Mouse (Mus musculus) olfactory bulb, adult 2 months (tissue): Measurements from ENCODE around the gene P3h2. TPM values are rescaled to one million over a fixed set of nuclear protein-coding genes. Genes with fewer than 3 reads are reported as not detected.

Source experiments
- H3K27ac ChIP-seq: fragments of 200-500 bp; 2 replicates; pipeline ENCODE4 v1.5.1; 2012; ENCODE audit warnings: low read depth, low read length; ENCODE audit not compliant: insufficient read depth
- H3K4me1 ChIP-seq: fragments of 200-500 bp; 2 replicates; pipeline ENCODE4 v1.6.1; 2012; ENCODE audit warnings: low read length; ENCODE audit not compliant: control insufficient read depth, insufficient read depth
- H3K4me3 ChIP-seq: fragments of 200-500 bp; 2 replicates; pipeline ENCODE4 v1.5.1; 2012; ENCODE audit warnings: mild to moderate bottlenecking, low read depth, low read length, moderate library complexity; ENCODE audit not compliant: insufficient read depth
- CTCF ChIP-seq: fragments of 200-500 bp; IDR thresholded peaks from 2 replicates; pipeline ENCODE4 v1.5.1; 2012; ENCODE audit warnings: low read depth, mild to moderate bottlenecking, low read length, moderate library complexity; ENCODE audit not compliant: insufficient read depth
- POLR2A ChIP-seq: fragments of 200-500 bp; IDR thresholded peaks from 2 replicates; pipeline ENCODE4 v1.6.1; 2012; ENCODE audit warnings: mild to moderate bottlenecking, low read depth, low read length, moderate library complexity; ENCODE audit not compliant: insufficient read depth
- WGBS: fragments of 180-500 bp; shearing (Covaris S2); methylation state at CpG from one replicate; pipeline ENCODE4 v1.1.7; 2018; 5-methylcytosine and 5-hydroxymethylcytosine counted together
- polyA plus RNA-seq: library from polyadenylated mRNA; stranded (reverse); fragments of >200 nt; gene quantifications from 2 replicates; pipeline ENCODE4 v1.2.4, GENCODE M21; 2012; ENCODE audit warnings: low replicate concordance; ENCODE audit not compliant: missing spikeins, insufficient read depth, insufficient read length

P3h2 gene
- polyA plus RNA-seq, 1 experiment = not detected

DNA sequence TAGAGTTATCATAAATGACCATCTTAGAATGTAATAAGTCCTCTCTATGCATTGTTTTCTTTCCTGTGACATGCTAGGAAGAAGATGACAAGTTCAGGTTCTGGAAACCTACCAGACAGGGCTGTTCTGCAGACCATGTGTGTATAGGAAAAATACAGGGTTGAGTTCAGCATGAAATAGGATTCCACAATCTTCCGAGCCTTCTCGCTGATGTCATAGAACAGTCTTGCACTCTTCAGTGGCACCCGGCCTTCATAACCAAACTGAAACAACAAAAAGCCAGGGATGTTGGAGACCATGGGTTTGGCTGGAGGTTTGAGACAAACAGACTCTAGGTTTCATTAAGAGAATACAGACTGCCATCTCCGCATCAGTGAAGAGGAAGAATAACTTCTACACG is 134.9 kb downstream of the P3h2 start:
- H3K27ac ChIP-seq = no peak overlapping the region

DNA sequence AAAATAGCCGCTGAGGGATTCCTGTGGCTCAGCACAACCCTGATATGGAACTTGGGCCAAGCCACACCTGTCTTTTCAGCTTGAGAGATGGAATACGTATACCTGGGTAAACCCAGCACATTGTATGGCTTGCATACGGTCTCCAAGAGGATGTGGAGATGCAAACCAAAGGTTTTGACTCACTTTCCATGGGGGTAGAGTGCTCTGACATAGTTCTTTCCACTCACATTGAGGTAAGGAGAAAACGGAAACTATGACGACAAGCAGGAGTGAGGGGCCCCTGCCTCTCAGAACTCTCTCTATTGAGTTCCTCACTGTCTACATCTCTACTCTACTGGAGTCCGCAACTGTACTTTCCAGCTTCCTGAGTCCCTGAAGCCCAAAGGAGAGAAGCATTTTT is 135.4 kb downstream of the P3h2 start:
- H3K4me1 ChIP-seq = no peaks in the 10 kb centered on the region
- no peak overlapping the region for H3K4me3 ChIP-seq
- H3K27ac ChIP-seq = no peak overlapping the region
- 95% methylated on average over 6 of the region's 6 CpGs for whole genome bisulfite sequencing
- no peak for TF ChIP-seq CTCF
- TF ChIP-seq POLR2A = no peak

More for the DNA sequence above, 134.9 kb downstream of the P3h2 start:
- TF ChIP-seq CTCF (no peak), POLR2A (no peak)
- WGBS = 92% methylated on average over 5 of the region's 5 CpGs
- Histone ChIP-seq H3K4me3 (no peak overlapping the region), H3K4me1 (no peaks in the 10 kb centered on the region)

DNA sequence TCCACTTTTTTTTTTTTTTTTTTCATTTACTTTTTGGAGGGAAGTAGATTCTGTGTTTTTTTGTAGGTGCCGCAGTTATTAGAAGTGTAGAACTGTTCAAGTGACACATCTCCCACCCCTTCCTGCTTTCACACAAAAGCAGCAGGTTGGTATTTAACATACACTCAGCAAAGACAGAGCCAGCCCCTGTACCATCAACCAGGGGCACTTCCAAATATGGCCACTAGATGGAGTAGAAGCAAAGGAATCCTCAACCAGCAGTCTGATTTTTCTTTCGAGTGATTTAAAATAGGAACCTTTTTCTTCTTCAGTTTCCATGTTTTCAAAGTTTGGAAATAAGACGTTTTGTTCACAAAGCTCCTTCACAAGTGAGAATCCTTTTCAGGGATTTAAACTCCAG is 138.3 kb downstream of the P3h2 start:
- Histone ChIP-seq H3K4me1 (no peaks in the 10 kb centered on the region), H3K4me3 (no peak overlapping the region), H3K27ac (no peak overlapping the region)
- 7% methylated on average over 3 of the region's 3 CpGs for WGBS
- TF ChIP-seq CTCF (no peak), POLR2A (no peak)

DNA sequence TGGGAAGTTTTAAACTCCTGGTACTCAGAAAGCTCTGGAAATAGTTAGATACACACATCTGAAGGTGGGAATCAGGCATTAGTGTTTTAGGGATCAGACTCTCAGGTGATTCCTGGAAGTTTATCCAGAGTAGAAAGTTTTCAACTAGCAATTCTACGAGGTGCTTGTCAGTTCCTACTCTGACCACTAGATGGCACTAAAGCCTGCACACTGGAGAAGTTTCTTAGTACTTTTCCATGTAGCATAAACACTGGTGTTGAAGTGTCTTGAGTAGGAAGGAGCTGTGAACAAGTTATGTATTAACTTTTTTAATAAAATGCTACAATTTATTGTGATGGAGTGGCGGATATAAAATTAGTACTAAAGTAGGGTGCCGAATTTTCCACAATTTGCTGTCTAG is 141.7 kb downstream of the P3h2 start:
- 25% methylated on average over 3 of the region's 3 CpGs for WGBS
- no peak overlapping the region for H3K27ac ChIP-seq
- TF ChIP-seq POLR2A (no peak), CTCF (no peak)
- H3K4me3 ChIP-seq = no peak overlapping the region
- H3K4me1 ChIP-seq = no peaks in the 10 kb centered on the region

DNA sequence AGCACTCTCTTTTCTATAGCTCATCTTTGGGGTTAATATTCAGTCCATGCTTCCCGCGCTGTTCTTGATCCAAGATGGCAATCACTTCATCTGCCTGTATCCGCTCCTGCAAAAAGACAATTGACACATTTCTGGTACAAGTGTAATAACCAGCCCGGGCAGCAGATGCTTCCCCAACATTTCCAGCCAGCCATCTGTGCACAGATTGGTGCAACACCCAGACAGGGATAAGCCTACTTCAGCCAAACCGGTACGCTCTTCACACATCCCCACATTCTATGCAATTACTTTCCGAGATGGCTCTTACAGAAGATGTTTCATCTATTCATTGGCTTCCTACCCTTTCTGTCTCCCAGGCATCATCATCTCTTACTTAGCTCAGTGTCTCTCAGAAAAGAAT is 145.2 kb downstream of the P3h2 start:
- 81% methylated on average over 7 of the region's 7 CpGs for WGBS
- Histone ChIP-seq H3K4me3 (no peak overlapping the region), H3K4me1 (no peaks in the 10 kb centered on the region), H3K27ac (no peak overlapping the region)
- TF ChIP-seq POLR2A (no peak), CTCF (no peak)

DNA sequence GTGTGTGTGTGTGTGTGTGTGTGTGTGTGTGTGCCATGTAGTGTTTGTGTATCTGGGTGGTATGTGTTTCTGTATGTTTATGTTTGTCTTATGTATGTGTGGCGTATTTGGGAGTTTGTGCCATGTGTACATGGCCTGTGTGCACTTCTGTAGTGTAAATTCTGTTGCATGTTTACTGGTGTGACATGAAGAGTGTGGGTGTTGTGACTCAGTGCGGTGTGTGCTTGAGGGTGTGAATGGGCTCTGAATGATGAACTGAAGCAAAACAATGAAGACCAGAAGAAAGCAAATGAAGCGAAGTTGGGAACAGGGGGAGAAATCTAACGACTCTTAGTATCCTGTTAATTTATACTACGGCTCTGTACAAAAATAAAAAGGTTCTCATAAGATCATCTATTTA is 145.7 kb downstream of the P3h2 start:
- H3K4me3 ChIP-seq = no peak overlapping the region
- no peak for TF ChIP-seq POLR2A
- H3K4me1 ChIP-seq = no peaks in the 10 kb centered on the region
- no peak overlapping the region for H3K27ac ChIP-seq
- WGBS = 73% methylated on average over 5 of the region's 5 CpGs

DNA sequence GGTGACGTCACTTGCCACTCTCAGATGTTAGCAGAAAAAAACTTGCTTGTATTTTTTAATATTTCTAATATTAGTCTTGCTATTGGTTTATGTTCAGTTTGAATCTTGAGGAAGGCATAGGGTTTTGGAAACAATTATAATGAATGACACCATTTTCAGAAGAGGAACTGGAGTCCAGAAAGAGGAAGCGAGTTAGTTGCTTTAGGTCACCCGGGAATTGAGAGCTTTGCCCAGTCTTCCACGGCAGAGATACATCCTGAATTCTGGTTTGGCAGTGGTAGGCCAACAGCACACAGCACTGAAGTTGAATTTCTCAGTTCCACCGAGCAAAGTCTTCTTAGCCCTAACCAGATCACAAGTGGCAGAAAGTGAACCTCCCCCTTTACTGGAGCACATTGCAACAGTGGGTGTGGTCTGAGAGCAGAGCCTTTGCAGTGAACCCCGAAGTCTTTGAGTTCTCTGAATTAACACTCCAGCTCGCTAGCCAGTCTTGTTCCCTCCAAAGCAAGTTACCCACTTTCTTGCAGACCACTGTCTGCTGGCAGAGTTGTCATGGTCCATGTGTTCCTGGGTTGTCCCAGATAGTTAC is 146.8 kb downstream of the P3h2 start:
- no peak overlapping the region for H3K4me3 ChIP-seq
- TF ChIP-seq CTCF = no peak
- 76% methylated on average over 7 of the region's 7 CpGs for WGBS
- no peak overlapping the region for H3K27ac ChIP-seq
- H3K4me1 ChIP-seq = no peaks in the 10 kb centered on the region

DNA sequence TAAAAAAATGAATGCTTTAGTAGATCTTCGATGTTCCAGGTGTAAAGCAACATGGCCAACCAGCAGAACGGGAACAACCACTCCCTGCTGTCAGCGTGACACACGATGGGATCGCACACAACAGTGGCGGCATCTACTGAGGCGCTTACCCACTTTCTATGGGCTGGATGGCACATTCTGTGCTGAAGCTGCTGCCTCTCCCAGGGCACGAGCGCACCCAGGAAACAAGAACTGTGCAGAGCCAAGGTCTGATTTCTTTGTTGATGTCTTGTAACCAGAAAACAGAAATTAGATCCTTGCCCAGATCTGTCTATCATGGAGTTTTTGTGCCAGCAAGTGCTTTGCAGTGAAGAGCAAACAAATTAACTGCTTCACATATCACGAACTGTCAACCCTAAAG is 147.4 kb downstream of the P3h2 start:
- H3K4me3 ChIP-seq = no peak overlapping the region
- no peak overlapping the region for H3K27ac ChIP-seq
- WGBS = 73% methylated on average over 10 of the region's 10 CpGs
- no peaks in the 10 kb centered on the region for H3K4me1 ChIP-seq
- TF ChIP-seq POLR2A (no peak), CTCF (no peak)

DNA sequence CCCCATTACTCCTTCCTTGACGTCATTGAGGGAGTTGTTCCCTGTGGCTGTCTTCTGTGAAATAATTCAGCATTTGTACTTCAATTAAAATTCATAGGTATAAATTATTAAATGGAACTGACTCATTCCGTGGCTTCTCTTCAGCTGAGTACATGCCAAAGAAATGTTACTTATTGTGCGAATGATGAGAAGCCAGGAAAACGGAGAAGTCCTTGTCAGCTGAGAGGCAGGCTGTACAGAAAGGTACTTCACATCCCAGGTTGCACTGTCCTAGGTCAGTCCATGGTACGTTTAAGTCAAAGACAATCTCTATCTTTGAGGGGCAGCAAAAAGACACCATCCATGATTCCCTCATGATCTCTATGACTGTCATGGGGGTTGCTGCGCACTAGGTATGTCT is 148.8 kb downstream of the P3h2 start:
- no peak for TF ChIP-seq CTCF
- TF ChIP-seq POLR2A = no peak
- Histone ChIP-seq H3K4me1 (no peaks in the 10 kb centered on the region), H3K4me3 (no peak overlapping the region), H3K27ac (no peak overlapping the region)
- 93% methylated on average over 6 of the region's 6 CpGs for WGBS

DNA sequence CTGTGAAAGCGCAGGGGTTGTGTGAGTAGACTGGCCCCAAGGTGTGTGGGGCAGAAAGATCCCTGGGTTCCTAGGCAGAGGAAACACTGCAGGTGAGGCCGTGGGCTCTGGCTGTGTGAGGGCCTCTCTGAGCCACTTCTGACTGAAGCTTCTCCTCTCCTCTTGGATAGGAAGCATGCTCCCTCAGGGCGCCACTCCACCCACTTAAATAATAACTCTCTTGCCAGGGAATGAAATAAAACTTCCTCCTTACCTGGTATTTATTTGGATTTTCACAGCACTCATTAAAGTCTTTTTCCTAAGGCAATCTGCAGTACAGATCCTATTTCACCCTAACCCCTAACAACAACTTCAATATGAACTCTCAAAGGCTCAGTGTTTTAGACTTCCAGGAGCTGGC is 151.0 kb downstream of the P3h2 start:
- no peak overlapping the region for H3K27ac ChIP-seq
- H3K4me1 ChIP-seq = no peaks in the 10 kb centered on the region
- no peak overlapping the region for H3K4me3 ChIP-seq
- 90% methylated on average over 3 of the region's 3 CpGs for WGBS
- TF ChIP-seq POLR2A = no peak
